Mouse (Mus musculus): ENCODE measurements around the gene Mapkap1. TPM values are rescaled to one million over a fixed set of nuclear protein-coding genes. Genes with fewer than 3 reads are reported as not detected.

Gene Mapkap1
- total and polyA plus RNA-seq, 3 experiments, result 43.1 to 79.8 (median 71.4) TPM

- DNase-seq, result no peak
These were observed 182.0 kb downstream of the Mapkap1 start for GRCm38 (mm10) chr2:34588546-34588945.

GRCm38 (mm10) chr2:34591721-34592360 lies 185.3 kb downstream of the Mapkap1 start:
- DNase-seq, result peak; percentile 77

- no peak for DNase-seq
These were observed 185.9 kb downstream of the Mapkap1 start for GRCm38 (mm10) chr2:34592361-34592960.

- DNase-seq, result no peak
These were observed 187.4 kb downstream of the Mapkap1 start for GRCm38 (mm10) chr2:34594001-34594400.

GRCm38 (mm10) chr2:34599606-34600255 lies 193.2 kb downstream of the Mapkap1 start:
- DNase-seq, result peak; percentile 61

GRCm38 (mm10) chr2:34600734-34601133 lies 194.2 kb downstream of the Mapkap1 start:
- DNase-seq, result no peak

- no peak for DNase-seq
These were observed 195.6 kb downstream of the Mapkap1 start for GRCm38 (mm10) chr2:34602111-34602541.

- DNase-seq, result no peak
These were observed 196.3 kb downstream of the Mapkap1 start for GRCm38 (mm10) chr2:34602896-34603295.

GRCm38 (mm10) chr2:34603653-34604214 lies 197.2 kb downstream of the Mapkap1 start:
- DNase-seq, result peak; percentile 36

- DNase-seq, result peak; percentile 55
These were observed 198.5 kb downstream of the Mapkap1 start for GRCm38 (mm10) chr2:34605040-34605439.

- DNase-seq, result no peak
These were observed 202.3 kb downstream of the Mapkap1 start for GRCm38 (mm10) chr2:34608917-34609316.

GRCm38 (mm10) chr2:34609516-34609915 lies 202.9 kb downstream of the Mapkap1 start:
- DNase-seq, result peak; percentile 72

GRCm38 (mm10) chr2:34620778-34621415 lies 214.3 kb downstream of the Mapkap1 start:
- DNase-seq, result no peak

GRCm38 (mm10) chr2:34621485-34621884 lies 214.9 kb downstream of the Mapkap1 start:
- no peak for DNase-seq

GRCm38 (mm10) chr2:34622518-34622917 lies 215.9 kb downstream of the Mapkap1 start:
- DNase-seq, result peak; percentile 83

- no peak for DNase-seq
These were observed 216.6 kb downstream of the Mapkap1 start for GRCm38 (mm10) chr2:34623181-34623580.

- no peak for DNase-seq
These were observed 217.5 kb downstream of the Mapkap1 start for GRCm38 (mm10) chr2:34624076-34624475.

GRCm38 (mm10) chr2:34627328-34628226 lies 221.0 kb downstream of the Mapkap1 start:
- DNase-seq, result peak; percentile 45

GRCm38 (mm10) chr2:34628903-34629540 lies 222.5 kb downstream of the Mapkap1 start:
- peak; percentile 64 for DNase-seq

GRCm38 (mm10) chr2:34629758-34630157 lies 223.2 kb downstream of the Mapkap1 start:
- DNase-seq, result peak; percentile 61

- no peak for DNase-seq
These were observed 223.9 kb downstream of the Mapkap1 start for GRCm38 (mm10) chr2:34630445-34630844.
